Mouse (Mus musculus) intestine, embryonic 15.5 days (tissue): ENCODE data around the gene Cacna2d4. TPM values are rescaled to one million over a fixed set of nuclear protein-coding genes. Genes with fewer than 3 reads are reported as not detected.
"Not testable (repeated sequence)": the region's sequence is repeated elsewhere in the genome, so short reads cannot be mapped to it uniquely, and the experiment has no call there.

Source experiments
- ATAC-seq: fragments of 200-750 bp; cut with Nextera tagmentation; 2 replicates; pipeline ENCODE4 v1.8.0; 2017; ENCODE audit warnings: moderate TSS enrichment, moderate library complexity
- H3K27ac ChIP-seq: fragments of 300-500 bp; sonication (generic); 2 replicates; pipeline ENCODE4 v1.5.1; 2015; ENCODE audit warnings: mild to moderate bottlenecking, inconsistent platforms
- H3K27me3 ChIP-seq: fragments of 300-500 bp; sonication (generic); replicated peaks from 2 replicates; pipeline ENCODE4 v1.6.1; 2015; ENCODE audit warnings: inconsistent platforms
- H3K36me3 ChIP-seq: fragments of 300-500 bp; sonication (generic); 2 replicates; pipeline ENCODE4 v1.6.1; 2015; ENCODE audit warnings: inconsistent platforms
- H3K4me1 ChIP-seq: fragments of 300-500 bp; sonication (generic); replicated peaks from 2 replicates; pipeline ENCODE4 v1.6.1; 2015; ENCODE audit warnings: inconsistent platforms
- H3K4me2 ChIP-seq: fragments of 300-500 bp; sonication (generic); replicated peaks from 2 replicates; pipeline ENCODE4 v1.6.1; 2015; ENCODE audit warnings: mild to moderate bottlenecking, inconsistent platforms
- H3K4me3 ChIP-seq: fragments of 300-500 bp; sonication (generic); replicated peaks from 2 replicates; pipeline ENCODE4 v1.5.1; 2015; ENCODE audit warnings: inconsistent platforms
- H3K9ac ChIP-seq: fragments of 300-500 bp; sonication (generic); 2 replicates; pipeline ENCODE4 v1.6.1; 2015; ENCODE audit warnings: inconsistent platforms
- H3K9me3 ChIP-seq: fragments of 300-500 bp; sonication (generic); 2 replicates; pipeline ENCODE4 v1.6.1; 2016; ENCODE audit warnings: inconsistent platforms
- WGBS: fragments of 180-500 bp; shearing (Covaris S2); methylation state at CpG from one replicate; pipeline ENCODE4 v1.1.7; 2015; 5-methylcytosine and 5-hydroxymethylcytosine counted together
- polyA plus RNA-seq: library from polyadenylated mRNA; unstranded; fragments of >200 nt; fragmentation: Nextera tagmentation; extraction: Ambion mirVana; gene quantifications from 2 replicates; pipeline ENCODE4 v1.2.1, GENCODE M21; 2015

Gene Cacna2d4
- polyA plus RNA-seq, 1 experiment from 2014 or later, result 0.04 TPM

DNA sequence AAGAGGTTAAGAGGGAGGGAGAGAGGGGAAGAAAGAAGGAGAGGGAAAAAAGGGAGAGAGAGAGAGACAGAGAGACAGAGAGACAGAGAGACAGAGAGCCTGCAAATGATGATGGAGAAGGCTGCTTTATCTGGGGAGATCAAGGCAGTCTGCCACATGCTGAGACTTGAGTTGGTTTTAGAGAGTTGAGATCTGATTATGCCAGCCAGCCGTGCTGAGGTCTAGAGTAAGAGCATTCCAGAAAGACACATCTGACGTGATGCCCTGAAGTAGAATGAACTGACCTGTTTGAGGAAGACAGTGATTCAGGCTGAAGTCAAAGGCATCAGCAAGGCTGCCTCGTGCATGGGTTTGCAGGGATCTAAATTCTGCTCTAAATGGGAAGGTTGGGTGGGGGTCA, 97.5 kb downstream of the Cacna2d4 start:
- no peaks in the 10 kb centered on the region for H3K36me3 ChIP-seq
- H3K27ac ChIP-seq, result no peak overlapping the region
- WGBS, result 35% methylated on average over 3 of the region's 3 CpGs
- no peak overlapping the region for H3K9ac ChIP-seq
- ATAC-seq, result no peak
- no peaks in the 10 kb centered on the region for H3K9me3 ChIP-seq
- H3K27me3 ChIP-seq, result peaks cover 32% of the 10 kb centered on the region
- no peak overlapping the region for H3K4me3 ChIP-seq
- H3K4me2 ChIP-seq, result no peak overlapping the region
- peaks cover 11% of the 10 kb centered on the region for H3K4me1 ChIP-seq

DNA sequence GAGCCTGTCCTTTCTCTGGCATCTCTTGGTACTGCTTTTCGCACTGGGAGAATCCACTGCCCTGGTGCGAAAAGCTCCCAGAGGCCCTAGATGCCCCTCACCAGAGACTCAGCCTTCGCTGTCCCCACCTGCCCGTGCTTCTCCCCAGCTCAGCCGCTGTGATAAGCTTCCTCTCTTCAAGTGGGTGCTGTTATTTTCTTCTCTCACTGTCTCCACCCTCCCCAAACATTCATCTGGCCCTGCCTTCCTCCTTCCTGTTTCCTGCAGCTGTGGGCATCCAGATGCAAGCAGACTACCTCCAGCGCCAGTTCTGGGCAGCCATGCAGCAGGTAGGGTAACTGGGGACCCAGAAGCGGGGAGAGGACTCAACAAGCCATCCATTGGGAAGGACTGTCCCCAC, 99.8 kb downstream of the Cacna2d4 start:
- Histone ChIP-seq H3K36me3 (no peaks in the 10 kb centered on the region), H3K4me3 (no peak overlapping the region), H3K4me1 (no peaks in the 10 kb centered on the region), H3K27me3 (peaks cover 10% of the 10 kb centered on the region), H3K9me3 (no peaks in the 10 kb centered on the region), H3K4me2 (no peak overlapping the region), H3K27ac (no peak overlapping the region), H3K9ac (no peak overlapping the region)
- WGBS, result 67% methylated on average over 7 of the region's 7 CpGs
- ATAC-seq, result no peak

DNA sequence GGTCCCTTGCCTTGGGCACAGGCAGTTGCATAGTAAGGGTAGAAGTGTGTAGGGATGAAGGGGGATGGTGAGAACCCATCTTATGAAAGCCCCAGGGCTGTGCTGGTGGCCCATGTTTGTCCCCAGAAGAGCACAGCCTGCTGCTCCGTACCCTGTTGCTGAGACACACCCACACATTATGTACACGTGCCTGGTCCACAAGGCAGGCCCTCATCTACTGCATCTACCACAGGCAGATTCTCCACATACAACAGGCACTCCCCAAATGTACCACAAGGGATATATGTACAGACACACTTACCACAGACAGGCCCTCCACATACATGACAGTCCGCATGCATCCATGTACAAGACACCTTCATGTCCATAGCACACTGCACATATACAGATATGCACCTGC, 101.0 kb downstream of the Cacna2d4 start:
- Histone ChIP-seq H3K36me3 (no peaks in the 10 kb centered on the region), H3K27ac (no peak overlapping the region), H3K4me2 (no peak overlapping the region), H3K9me3 (no peaks in the 10 kb centered on the region), H3K27me3 (no peaks in the 10 kb centered on the region), H3K4me1 (no peaks in the 10 kb centered on the region), H3K4me3 (no peak overlapping the region), H3K9ac (no peak overlapping the region)
- no peak for ATAC-seq
- WGBS, result 76% methylated on average over 3 of the region's 3 CpGs

DNA sequence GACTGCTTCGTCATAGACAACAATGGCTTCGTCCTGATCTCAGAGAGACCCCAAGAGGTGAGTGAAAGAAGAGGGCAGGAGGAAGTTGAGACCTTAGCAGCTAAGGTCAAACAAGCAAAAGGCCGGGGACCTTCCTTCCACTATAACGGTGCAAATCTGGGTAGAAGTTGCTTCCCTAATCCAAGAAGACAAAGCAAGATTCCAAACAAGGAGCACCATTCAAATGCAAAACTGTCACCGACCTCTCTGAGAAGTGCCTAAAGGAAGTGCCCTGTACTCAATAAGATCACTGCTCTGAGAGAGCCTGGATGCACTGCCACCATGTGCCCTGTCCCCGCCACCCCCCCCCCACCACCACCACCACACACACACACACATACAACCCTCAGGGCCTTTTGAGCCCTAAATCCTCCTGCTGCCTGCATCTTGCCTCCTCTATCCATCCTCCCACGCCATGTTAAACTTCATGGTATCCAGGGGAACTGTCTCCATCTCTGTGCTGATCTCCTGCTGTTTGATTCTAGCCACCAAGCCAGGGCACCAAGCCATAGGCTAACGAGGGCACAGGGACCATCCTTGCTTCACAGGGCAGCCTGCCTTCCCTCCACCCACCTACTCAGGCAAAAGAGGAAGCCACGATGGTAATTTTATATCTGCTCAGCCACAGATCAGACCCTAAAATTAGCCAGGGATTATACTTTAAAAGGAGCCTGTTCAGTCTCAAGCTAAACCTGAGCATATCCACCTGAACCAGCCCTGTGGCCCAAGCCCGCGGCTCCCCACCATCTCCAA, 102.0 kb downstream of the Cacna2d4 start:
- Histone ChIP-seq H3K4me1 (no peaks in the 10 kb centered on the region), H3K27me3 (no peaks in the 10 kb centered on the region), H3K9ac (no peak overlapping the region), H3K4me2 (no peak overlapping the region), H3K36me3 (no peaks in the 10 kb centered on the region), H3K9me3 (no peaks in the 10 kb centered on the region), H3K27ac (no peak overlapping the region), H3K4me3 (no peak overlapping the region)
- 47% methylated on average over 11 of the region's 11 CpGs for WGBS
- no peak for ATAC-seq

GRCm38 (mm10) chr6:119341409-119341808, 105.1 kb downstream of the Cacna2d4 start:
- H3K4me1 ChIP-seq, result no peaks in the 10 kb centered on the region
- H3K9ac ChIP-seq, result no peak overlapping the region
- H3K4me2 ChIP-seq, result no peak overlapping the region
- peak; percentile 82 for ATAC-seq
- H3K4me3 ChIP-seq, result no peak overlapping the region
- no peaks in the 10 kb centered on the region for H3K9me3 ChIP-seq
- no peak overlapping the region for H3K27ac ChIP-seq
- H3K27me3 ChIP-seq, result no peaks in the 10 kb centered on the region
- no peaks in the 10 kb centered on the region for H3K36me3 ChIP-seq

- Histone ChIP-seq H3K27me3 (no peaks in the 10 kb centered on the region), H3K9ac (no peak overlapping the region), H3K9me3 (no peaks in the 10 kb centered on the region), H3K27ac (no peak overlapping the region), H3K4me1 (no peaks in the 10 kb centered on the region), H3K36me3 (no peaks in the 10 kb centered on the region), H3K4me2 (no peak overlapping the region), H3K4me3 (no peak overlapping the region)
- 57% methylated on average over 10 of the region's 10 CpGs for WGBS
- ATAC-seq, result no peak
Measured at GRCm38 (mm10) chr6:119346257-119346656, 109.9 kb downstream of the Cacna2d4 start.

- no peaks in the 10 kb centered on the region for H3K4me1 ChIP-seq
Measured at GRCm38 (mm10) chr6:119347813-119348212, 111.5 kb downstream of the Cacna2d4 start.

DNA sequence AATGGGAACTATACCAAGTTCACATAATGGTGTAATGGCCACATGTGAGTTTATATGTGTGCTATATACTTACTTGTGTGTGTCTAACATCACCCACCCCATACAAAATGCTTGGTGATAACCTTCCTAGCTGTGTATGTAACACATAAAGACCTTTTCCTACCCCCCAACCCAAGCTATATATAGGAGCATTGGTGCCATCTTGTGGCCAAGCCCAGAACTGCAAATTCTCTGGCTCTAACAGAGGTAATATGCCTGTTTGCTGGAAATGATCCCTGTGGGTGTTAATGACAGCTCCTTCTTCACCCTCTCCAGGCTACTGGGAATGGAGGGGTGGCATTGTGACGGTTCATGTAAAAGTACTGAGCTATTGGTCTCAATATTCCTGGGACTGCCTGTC, 111.9 kb downstream of the Cacna2d4 start:
- H3K9ac ChIP-seq, result no peak overlapping the region
- H3K4me3 ChIP-seq, result no peak overlapping the region
- no peaks in the 10 kb centered on the region for H3K27me3 ChIP-seq
- H3K4me1 ChIP-seq, result no peaks in the 10 kb centered on the region
- ATAC-seq, result peak; percentile 25; the same call in 1 of the 2 replicates
- 0% methylated on average over 1 of the region's 1 CpGs for WGBS
- H3K36me3 ChIP-seq, result no peaks in the 10 kb centered on the region
- no peaks in the 10 kb centered on the region for H3K9me3 ChIP-seq
- no peak overlapping the region for H3K4me2 ChIP-seq
- no peak overlapping the region for H3K27ac ChIP-seq

More at GRCm38 (mm10) chr6:119347813-119348212, 111.5 kb downstream of the Cacna2d4 start:
- H3K27ac ChIP-seq, result no peak overlapping the region
- ATAC-seq, result no peak
- no peak overlapping the region for H3K4me3 ChIP-seq
- H3K27me3 ChIP-seq, result no peaks in the 10 kb centered on the region
- H3K9me3 ChIP-seq, result no peaks in the 10 kb centered on the region
- no peaks in the 10 kb centered on the region for H3K36me3 ChIP-seq
- H3K9ac ChIP-seq, result no peak overlapping the region
- WGBS, result 68% methylated on average over 5 of the region's 5 CpGs
- no peak overlapping the region for H3K4me2 ChIP-seq

DNA sequence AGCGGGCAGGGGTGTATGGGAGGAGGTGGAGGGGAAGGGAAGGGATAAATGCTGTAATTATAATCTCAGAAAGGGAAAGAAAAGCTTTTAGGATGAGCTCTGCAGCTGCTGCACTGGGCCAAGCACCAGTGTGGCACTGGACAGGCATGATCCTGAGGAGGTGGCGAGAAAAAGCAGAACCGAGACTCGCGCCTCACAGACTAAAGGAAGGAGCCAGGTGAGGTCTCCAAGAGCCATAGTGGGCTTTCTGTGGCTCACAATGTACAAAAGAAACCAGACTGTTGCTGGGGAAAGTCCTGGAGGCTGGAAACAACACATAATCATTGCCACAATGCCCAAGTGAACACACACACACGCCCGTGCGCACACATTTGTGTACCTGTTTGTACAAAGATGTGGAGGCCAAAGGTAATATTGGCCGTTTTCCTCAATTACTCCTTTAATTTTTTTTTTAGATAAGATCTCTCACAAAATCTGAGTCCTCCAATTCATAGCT, 114.4 kb downstream of the Cacna2d4 start:
- Histone ChIP-seq H3K4me3 (no peak overlapping the region), H3K27ac (no peak overlapping the region), H3K36me3 (peaks cover 14% of the 10 kb centered on the region), H3K4me1 (no peaks in the 10 kb centered on the region), H3K27me3 (no peaks in the 10 kb centered on the region), H3K9ac (no peak overlapping the region), H3K9me3 (no peaks in the 10 kb centered on the region), H3K4me2 (no peak overlapping the region)
- WGBS, result 82% methylated on average over 9 of the region's 9 CpGs
- ATAC-seq, result no peak

DNA sequence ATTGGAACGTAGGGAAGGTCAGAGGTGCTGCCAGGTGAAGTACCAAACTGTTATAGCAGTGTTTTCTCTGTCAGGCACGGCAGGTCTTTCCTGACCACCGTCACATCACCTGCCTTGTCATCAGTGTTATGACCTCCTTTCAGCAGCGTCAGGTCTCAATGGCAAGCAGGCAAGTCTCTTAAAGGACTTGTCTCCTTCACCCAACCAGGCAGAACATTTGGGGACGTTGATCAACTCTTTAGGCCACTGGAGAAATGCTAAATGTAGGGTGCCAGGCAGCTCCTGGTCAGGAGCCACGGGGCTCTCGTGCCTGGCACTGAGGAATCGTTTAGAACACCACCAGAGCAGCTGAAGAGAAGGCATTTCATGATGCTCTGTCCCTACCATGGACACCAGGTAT, 115.3 kb downstream of the Cacna2d4 start:
- H3K27me3 ChIP-seq, result no peaks in the 10 kb centered on the region

GRCm38 (mm10) chr6:119352501-119352900, 116.2 kb downstream of the Cacna2d4 start:
- H3K9ac ChIP-seq, result no peak overlapping the region
- 0 out of 2 replicates have a peak overlapping the region, but pooled peaks have one; percentile 22 for H3K27ac ChIP-seq
- H3K36me3 ChIP-seq, result peaks cover 19% of the 10 kb centered on the region
- 60% methylated on average over 6 of the region's 6 CpGs for WGBS
- no peaks in the 10 kb centered on the region for H3K4me1 ChIP-seq
- no peak overlapping the region for H3K4me3 ChIP-seq
- H3K27me3 ChIP-seq, result no peaks in the 10 kb centered on the region
- peak; percentile 64 for ATAC-seq
- H3K9me3 ChIP-seq, result no peaks in the 10 kb centered on the region
- no peak overlapping the region for H3K4me2 ChIP-seq

More for the DNA sequence above, 115.3 kb downstream of the Cacna2d4 start:
- peaks cover 16% of the 10 kb centered on the region for H3K36me3 ChIP-seq
- ATAC-seq, result no peak
- H3K27ac ChIP-seq, result no peak overlapping the region
- H3K4me1 ChIP-seq, result no peaks in the 10 kb centered on the region
- H3K9ac ChIP-seq, result no peak overlapping the region
- no peaks in the 10 kb centered on the region for H3K9me3 ChIP-seq
- no peak overlapping the region for H3K4me3 ChIP-seq
- no peak overlapping the region for H3K4me2 ChIP-seq
- WGBS, result 75% methylated on average over 8 of the region's 8 CpGs

- WGBS, result 89% methylated on average over 8 of the region's 8 CpGs
- H3K4me1 ChIP-seq, result no peaks in the 10 kb centered on the region
- H3K4me3 ChIP-seq, result no peak overlapping the region
- no peak overlapping the region for H3K9ac ChIP-seq
- no peaks in the 10 kb centered on the region for H3K27me3 ChIP-seq
- H3K4me2 ChIP-seq, result no peak overlapping the region
- no peak for ATAC-seq
- no peak overlapping the region for H3K27ac ChIP-seq
- H3K36me3 ChIP-seq, result peaks cover 40% of the 10 kb centered on the region
- H3K9me3 ChIP-seq, result no peaks in the 10 kb centered on the region
Measured at GRCm38 (mm10) chr6:119358020-119358571, 121.8 kb downstream of the Cacna2d4 start.

- not testable (repeated sequence) for H3K27me3 ChIP-seq, H3K9ac ChIP-seq, H3K4me1 ChIP-seq, ATAC-seq, H3K27ac ChIP-seq, H3K9me3 ChIP-seq, H3K4me2 ChIP-seq, H3K4me3 ChIP-seq
- peaks cover 30% of the 10 kb centered on the region for H3K36me3 ChIP-seq
- WGBS, result 91% methylated on average over 6 of the region's 6 CpGs
Measured at GRCm38 (mm10) chr6:119360250-119360649, 123.9 kb downstream of the Cacna2d4 start.
